Mouse (Mus musculus) adrenal gland (tissue): ENCODE results near the gene A430078G23Rik.

Experiments used
- intact Hi-C: fragments of 180-260 bp; cut with DNase I; formaldehyde crosslinking; loops from one replicate; pipeline ENCODE4 v1.15.1; 2025

Gene A430078G23Rik

DNA sequence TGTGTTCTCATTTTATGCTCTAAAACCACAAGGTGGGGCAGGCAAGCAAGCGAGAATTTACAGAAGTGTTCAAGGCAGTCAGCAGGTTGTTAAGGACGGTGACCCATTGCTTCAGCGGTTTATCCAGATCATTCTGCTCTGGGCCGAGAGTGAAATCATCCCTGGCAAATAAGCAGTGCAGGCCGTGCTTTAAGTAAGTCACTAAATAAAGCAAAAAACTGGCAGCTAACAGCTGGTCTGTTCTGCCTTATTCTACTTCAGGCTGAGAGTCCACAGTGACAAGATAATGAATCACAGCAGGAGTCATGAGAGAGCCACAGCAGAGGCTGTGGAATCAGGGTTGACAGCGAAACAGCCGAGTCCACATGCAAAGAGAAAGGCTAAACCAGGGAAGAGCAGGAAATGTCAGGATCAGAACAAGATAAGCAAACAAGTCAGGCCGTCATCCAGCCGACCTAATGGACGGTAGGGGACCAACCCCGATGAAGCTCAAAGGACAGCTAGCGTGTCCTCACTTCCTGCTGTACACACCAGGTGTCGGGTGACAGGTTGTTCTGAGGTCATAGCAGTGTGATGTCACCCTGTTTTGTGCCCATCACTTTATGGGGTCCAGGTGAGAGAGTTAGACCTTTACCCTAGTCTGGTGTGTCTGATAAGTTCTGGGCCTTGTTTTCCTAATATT lies 4.9 kb upstream of the A430078G23Rik start:
- intact Hi-C loops: no loop called here

DNA sequence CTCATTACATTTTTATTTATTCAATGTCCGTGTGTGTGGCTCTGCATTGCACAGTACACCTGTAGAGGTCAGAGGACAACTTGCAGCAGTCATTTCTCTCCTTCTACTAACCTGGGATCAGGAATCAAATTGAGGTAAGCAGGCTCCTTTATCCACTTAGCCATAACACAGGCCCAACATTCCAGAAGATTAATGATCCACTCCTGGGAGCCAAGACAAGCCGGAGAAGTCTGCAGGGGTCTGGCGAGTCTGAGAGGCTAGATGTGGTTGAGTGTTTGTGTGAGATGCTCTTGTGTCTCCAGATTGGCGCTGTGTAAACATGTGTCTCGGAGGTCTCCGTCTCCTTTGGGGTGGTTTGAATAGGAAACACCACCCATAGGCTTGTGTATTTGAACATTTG lies 2.5 kb upstream of the A430078G23Rik start:
- intact Hi-C loops: no loop called here

DNA sequence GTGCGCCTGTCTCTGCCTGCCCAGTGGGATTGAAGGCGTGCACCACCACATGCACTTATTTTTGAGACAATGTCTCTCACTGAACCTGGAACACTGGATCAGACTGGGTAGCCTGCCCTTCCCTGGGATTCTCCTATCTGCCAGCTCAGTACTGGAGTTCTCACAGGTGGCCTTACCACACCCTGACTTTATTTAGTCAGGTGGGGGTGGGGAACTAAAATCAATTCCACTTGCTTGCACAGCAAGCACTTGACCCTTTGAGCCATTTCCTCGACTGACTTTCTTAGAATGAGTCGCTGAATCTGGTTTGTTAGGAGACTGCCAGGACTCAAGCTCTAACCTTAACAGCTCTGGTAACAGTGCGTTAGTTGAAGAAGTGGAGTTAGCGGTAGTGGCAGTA lies 500 bp upstream of the A430078G23Rik start:
- intact Hi-C loops: no loop called here

DNA sequence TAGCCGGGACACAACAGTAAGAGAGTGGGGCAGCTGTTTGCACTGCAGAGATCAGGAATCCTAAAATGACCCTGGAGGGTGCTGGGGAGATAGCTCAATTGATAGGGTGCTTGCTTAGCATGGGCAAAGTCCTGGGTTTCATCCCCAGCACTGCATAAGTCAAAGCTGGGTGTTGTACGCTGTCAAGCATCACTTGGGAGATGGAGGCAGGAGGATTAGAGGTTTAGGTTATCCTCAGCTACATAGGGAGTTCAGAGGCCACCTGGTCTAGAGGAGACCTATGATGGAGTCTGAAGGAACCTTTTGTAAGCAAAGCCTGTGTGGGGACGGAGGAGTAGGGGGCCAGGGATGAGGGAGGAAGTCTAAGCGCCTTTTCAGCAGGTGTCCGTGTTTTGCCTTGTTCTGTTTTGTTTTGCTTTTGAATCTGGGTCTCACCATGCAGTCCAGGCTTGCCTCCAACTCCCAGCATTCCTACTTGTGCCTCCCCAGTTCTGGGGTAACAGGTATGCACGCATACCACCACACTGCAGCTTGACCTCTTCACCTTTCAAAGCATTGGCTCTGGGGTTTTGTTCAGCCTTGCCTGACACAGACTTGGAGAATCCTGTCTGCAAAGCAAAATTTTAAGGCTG lies 712 bp downstream of the A430078G23Rik start:
- intact Hi-C loops: no loop called here

DNA sequence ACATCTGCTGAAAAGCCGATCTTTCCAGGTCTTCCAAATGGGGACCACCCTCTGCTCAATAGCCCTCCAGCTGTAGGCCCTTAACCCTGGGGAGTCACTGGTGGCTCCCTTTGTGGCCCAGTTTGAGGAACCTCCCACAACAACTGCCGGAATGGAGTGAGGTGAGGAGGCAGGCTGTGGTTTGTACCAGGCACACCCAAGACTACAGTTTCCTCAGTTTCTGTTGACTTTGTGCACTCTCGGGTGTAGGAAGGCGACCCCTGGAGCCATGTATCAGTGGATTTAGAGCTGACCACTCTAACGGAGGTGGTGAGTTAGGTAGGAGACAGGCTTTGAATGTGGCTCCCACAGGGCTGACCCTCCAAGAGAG lies 1.2 kb downstream of the A430078G23Rik start:
- intact Hi-C loops: no loop called here

DNA sequence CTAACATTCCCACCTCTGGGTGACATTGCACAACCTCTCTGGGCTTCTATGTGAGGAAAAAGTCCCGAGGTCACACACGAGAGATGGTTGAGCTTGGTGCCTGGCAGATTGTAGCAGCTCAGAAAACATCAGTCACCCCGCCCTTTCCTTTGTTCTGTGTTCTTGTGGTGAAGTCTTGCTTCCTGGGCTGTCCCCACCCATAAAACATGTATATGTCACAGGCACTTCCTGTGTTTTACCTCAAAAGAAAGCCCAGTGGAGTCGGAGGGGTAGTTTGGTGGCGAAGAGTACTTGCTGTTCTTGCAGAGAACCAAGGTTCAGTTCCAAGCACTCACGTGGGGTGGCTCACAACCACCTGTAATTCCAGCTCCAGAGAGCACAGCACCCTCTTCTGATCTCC lies 2.4 kb downstream of the A430078G23Rik start:
- intact Hi-C loops: no loop called here

DNA sequence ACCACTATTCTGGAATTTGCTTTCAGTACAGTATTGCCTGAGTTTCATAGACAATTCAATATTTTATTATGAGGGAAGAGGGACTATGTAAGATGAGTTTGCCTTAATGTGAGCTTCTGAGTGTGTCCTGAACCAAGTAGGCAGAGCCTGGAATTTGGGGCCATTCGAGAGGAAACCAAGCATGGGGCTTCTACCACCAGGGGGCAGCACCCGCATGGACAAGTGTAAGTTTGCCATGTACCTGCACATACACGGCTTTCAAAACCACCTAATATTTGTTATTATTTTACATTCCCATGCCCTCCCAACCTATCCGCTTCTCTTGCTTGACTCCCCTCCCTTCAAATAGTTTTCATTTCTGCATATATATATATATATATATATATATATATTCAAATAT lies 4.8 kb downstream of the A430078G23Rik start:
- intact Hi-C loops: loop anchor here (2.0 kb wide), 1 partner anchor 29 kb away; no protein-coding TSS in a partner anchor

DNA sequence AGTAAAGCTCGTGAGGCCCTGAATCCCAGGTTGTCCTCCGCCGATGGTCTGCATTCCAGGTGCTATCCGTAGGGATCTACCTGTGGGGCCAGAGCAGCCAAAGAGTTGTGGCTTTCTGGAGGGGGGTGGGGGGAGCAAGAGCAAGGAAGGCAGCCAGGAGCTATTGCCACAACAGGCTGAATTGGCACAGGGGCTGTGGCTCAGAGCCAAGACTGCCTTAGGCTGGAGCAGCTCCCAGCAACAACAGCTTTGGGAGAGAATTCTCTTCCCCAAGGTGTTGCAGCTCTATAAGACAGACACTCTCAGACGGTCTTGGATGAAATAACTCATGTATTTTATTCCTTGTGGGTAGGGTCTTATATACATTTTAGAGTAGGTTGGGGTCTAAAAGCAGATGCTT lies 13.9 kb downstream of the A430078G23Rik start:
- intact Hi-C loops: no loop called here

DNA sequence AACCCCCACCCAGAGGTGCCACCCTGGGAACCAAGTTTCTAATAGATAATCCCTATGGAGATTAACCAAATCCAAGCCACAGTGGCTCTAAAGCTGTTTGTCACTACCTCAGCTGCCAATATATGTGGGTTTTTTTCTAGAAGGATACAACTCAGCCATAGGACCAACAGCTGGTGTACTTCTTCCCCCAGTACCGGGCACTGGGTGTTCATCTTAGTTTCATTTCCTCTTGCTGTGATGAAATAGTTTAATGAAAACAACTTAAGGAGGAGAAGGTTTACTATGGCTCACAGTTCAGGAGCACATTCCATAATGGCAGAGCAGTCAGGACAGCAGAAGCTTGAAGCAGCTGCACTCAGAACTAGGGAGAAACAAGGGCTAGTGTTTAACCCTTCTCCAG lies 14.9 kb downstream of the A430078G23Rik start:
- intact Hi-C loops: no loop called here

DNA sequence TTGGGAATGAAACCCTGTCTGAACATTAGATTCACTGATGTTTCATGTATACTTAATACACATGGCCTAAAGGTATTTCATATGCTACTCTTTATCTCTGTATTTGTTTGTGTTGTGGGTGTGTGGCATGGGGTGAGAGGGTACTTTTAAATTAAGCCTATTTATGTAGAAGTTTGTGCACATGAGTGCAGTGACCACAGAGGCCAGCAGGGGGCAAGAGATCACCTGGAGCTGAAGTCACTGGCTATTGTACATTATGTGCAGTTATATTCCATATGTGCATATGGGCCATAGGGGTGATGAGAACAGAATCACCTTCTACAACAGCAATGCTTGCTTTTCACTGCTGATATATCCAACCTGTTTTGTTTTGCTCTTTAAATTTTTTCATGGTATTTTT lies 22.5 kb downstream of the A430078G23Rik start:
- intact Hi-C loops: no loop called here

DNA sequence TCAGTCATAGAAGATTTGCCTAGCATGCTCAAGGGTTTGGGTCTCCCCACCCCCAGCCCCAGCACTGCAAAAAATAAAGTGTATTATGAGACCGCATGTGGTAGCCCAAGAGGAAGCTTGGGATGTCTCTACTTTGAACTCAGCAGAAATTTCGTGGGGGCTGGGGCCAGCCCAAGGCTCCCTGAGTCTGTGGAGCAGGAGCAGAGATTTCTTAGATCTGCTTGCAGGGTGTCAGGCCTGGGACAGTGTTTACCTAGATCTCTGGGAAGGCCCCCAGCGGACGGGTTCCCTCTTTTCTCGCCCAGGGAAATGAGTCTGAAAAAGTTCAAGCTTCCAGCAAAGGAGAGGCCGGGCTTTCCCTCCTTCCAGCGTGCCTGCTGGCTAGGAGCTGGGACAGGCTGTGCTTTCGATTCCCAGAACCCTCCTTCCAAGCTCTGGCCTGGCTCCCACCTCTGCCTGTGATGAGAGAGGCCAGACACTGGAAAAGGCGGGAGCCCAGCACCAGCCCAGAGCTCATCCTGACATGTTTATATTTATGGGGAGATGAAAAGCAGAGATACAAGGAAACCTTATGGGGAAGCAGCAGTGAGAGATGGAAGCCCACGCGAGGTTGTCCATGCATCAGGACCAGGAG lies 23.5 kb downstream of the A430078G23Rik start:
- intact Hi-C loops: no loop called here

DNA sequence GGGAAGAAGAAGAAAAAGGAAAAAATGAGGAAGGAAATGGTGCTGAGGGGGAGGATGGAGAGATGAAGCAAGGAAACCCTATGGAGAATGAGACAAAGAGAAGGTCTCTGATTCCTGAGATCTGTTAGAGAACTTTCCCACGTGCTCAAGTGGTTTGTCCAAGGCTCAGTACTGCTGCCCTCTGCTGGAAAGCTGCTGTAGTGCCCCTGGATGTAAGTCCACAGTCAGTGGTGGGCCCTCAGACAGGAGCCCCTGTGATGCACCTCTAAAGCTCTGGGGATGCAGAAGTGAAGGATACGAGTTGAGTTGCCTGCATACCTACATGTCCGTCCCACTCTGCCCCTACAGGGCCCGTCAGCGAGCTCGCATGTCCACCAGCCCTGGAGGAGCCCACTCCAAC lies 34.1 kb downstream of the A430078G23Rik start:
- intact Hi-C loops: loop anchor here (2.0 kb wide), 1 partner anchor 28 kb away; no protein-coding TSS in a partner anchor

DNA sequence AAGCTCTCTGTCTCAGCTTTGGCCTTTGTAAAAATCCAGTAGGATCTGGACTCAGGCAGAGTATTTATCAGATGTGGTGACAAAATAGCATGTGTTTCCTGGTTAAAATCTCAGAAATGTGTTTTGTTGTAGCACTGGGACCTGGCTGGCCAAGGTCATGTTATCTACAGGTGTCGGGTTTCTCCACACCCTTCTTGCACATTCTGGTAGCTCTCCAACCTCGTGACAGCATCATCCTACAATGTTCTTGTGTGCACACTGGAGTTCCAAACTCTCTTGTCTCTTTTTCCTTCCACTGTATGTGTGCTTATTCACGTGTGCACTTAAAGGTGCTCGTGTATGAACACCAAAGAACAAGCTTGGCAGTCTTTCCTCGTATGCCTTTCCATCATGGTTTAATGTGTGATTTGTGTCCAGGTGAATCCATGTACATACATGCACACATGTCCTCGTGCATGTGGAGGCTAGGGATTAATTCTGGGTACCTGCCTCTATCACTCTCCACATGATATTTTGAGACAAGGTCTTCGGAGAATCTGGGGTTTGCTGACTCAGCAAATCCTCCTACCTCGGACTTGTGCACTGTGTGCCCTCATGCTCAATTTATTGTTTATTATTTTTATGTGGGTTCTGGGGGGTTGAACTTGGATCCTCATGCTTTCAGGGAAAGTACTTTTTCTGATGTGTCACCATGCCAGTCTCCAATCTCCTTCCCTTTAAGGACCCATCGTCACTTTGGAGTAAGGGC lies 35.5 kb downstream of the A430078G23Rik start:
- intact Hi-C loops: no loop called here

DNA sequence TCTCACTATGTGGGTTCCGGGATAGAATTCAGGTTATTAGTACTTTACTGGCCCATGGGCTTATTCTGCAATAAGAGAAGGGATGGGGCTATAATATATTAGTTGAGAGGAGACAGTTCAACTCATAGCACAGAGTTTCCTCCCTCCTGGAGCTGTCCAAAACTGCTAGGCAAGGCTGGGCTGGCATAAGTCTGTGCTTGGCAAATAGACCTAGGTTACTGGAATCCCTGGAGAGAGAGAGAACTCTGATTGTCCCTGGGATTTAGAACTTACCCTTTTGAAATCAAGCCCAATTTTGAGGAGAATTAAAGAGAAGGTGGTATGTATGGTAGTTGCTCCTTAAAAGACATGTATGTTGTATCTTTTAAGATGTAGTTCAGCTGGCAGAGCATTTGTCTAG lies 36.3 kb downstream of the A430078G23Rik start:
- intact Hi-C loops: no loop called here

DNA sequence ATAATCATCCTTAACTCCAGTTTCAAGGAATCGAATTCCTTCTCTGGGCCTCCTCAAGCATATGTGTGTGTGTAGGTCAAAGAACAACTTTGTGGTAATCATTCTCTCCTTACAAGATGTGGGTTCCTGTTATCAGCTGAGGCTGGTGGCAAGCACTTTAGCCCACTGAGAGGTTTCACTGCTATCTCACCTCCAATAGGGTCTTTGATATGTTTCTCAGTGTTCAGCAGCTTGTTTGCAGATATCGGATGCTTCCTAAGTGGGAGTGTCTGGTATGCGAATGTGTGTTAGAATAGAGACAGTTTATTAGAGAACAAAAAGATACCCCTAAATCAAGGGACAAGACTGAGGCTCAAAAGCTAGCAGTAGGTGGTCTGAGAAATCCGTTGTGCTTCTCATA lies 39.1 kb downstream of the A430078G23Rik start:
- intact Hi-C loops: no loop called here

DNA sequence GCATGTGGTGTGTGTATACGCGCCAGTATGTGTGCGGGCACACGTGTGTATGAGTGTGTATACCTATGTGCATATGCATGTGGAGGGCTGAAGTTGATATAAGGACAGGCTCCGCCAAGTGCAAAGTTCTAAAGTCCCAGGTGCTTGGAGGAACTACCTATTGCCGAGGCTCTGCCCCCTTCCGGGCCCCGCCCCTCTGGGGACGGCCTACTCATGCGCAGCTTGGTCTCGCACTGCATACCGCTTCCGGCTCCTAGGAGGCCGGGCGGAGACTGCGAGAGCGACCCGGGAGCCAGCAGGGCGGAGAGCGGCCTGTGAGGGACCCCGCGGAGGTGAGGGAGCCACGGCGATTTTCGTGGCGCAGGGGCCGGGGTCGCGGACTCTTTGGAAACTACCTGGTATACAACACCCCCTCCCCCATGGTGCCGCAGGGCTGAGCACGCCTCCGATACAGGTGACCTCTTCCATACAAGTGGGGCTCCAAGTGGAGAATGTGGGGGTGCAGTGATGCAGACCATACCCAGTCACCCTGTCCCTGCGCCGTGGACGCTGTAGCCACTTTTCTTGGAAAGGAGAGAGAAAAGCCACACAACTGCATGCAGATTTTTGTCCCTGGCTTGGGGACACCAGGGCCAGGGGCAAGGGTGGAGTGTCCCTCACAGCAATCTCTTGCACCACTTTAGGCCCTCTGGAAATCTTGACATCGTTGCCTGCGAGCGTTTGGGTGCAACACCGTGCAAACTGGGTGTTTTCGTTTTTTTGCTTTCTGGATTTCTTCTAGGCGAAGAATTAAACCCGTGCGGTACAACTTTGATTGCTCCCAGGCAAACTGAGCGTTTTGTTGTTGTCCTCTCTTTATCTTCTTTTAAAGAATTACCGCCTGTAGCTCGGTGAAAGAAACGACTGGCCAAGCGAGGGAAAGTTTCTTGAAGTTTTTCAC lies 39.8 kb downstream of the A430078G23Rik start, which contains the start of gene Arhgef18:
Gene Arhgef18 (plus strand): TSS at position 236 of the 940 bp plus-strand sequence.
- intact Hi-C loops: no loop called here

DNA sequence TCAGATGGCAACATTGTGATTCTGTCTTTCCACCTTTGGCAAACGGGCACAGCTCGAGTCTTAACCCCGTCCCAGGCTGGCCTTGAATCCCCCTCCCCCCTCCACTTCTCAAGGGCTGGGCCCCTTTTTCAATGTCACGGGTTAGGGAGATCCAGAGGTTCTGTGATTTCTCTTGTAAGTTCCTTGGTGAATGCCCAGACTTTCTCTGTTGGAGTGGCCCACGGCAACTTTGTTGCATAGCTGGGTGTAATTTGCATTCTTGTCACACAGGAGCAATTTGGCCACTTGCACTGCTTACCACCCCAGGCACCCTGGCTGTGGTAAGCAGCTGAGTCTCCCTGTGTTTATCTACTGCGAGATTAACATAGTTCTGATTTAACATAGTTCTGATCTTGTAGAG lies 41.4 kb downstream of the A430078G23Rik start:
- intact Hi-C loops: no loop called here

DNA sequence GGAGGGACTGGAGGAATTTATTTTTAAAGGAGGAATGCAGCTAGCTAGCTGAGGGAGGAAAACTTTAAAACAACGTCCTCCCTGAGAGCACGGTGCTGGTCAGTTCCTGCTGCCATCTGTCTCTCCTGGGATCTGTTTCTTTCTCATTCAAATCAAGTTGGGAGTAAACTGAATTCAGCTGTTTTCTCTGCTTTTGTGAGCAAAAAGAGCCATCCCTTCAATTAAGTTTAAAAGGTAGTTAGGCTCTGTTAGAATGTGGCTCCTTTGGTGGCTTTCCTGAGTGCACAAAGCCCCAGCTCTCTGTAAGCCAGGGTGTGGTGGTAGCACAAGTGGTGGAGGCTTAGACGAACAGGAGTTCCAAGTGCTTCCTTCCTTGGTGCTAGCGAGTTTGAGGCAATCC lies 42.0 kb downstream of the A430078G23Rik start:
- intact Hi-C loops: no loop called here

DNA sequence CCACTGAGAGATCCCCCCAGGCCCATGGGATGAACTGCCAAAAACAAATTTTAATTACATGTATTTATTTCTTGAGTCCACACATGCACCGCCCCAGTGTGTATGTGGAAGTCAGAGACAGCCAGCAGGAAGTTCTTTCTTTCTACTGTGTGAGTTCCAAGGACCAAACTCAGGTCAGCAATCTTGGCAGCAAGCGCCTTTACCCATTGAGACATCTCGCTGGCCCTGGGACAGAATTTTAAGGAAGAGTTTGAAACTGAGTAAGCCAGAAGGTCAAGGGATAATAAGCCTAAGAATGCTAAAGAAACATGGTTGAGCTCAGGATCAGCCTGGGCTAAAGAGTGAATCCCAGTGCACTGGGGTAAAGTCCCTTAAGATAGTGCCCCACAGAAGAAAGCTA lies 44.4 kb downstream of the A430078G23Rik start:
- intact Hi-C loops: no loop called here

DNA sequence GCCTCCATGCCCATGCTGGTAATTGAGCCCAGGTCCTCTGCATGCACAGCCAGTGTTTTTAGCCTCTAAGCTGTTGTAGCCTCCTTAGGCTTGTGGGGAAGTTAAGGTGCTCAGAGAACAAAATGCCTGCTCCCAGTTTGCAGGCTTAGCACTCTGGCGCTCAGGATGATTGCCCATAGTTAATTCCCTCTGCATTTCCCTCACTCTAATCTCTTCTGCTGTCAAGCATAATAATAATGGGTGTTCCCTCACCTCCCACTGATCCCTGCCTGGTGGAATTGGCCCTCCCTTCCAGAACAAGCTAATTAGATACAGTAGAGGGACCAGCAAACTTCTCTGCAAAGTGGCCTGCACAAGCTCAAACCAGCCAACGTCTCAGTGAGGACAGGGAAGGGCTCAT lies 47.3 kb downstream of the A430078G23Rik start:
- intact Hi-C loops: no loop called here

DNA sequence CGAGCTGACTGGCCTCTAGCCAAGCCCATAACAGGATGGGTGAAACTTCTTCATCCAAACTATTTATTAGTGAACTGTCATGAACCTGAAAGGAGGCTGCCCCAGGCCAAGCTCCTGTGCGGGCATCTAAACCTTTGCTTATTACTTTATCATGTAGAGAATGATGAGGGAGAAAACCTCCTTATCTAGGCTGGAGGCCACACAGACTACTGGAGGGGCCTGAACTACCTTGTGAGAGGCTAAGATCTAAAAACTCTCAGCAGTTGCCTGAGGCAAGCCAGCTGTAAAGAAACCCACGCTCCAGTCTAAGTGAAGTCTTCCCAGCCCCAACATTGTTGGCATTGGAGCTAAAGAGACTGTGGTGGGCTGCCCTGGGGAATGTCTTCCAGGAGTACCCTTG lies 54.2 kb downstream of the A430078G23Rik start:
- intact Hi-C loops: no loop called here
